ENCODE assay signal across 35 mouse cellular contexts in genomic region chr15:98521245-98521644, GRCm38 (mm10). TPM values are rescaled to one million over a fixed set of nuclear protein-coding genes. Genes with fewer than 3 reads are reported as not detected.
A peak's percentile ranks its signal among the peaks of the same experiment; 100 is the strongest.
DNase-seq lines count a peak whose midpoint lies in the region; TF ChIP-seq lines count a peak whose summit lies in the region.
"Had no signal": no experiment of that assay in that cellular context is flagged by ENCODE, and none has a peak within 500 bp of the region (broad histone marks: within the 10 kb centered on the region; RNA-seq: fewer than 3 reads in every experiment).

No protein-coding gene starts in this region.

- H3K4me3 ChIP-seq in gastrocnemius, adult 2 months = no peak overlapping the region
- no peak overlapping the region for H3K4me3 ChIP-seq in myocyte
- no peak overlapping the region for H3K4me3 ChIP-seq in thymus, adult 2 months (ENCODE audit: control insufficient read depth, insufficient read depth, low read length)
- H3K4me3 ChIP-seq: heart, embryonic 13.5 days had no signal

- 0 out of 2 replicates have a peak, but pooled peaks cover 2% of the 10 kb centered on the region for H3K4me1 ChIP-seq in thymus, adult 2 months (replicated peaks; ENCODE audit: control insufficient read depth, insufficient read depth, low read length)

- intact Hi-C loops in gastrocnemius, adult 2 months (cut with DNase I) = no loop called here

- no peak for DNase-seq in gastrocnemius, adult 2 months
- DNase-seq in gastrocnemius, postnatal 4 days (ENCODE audit: low spot score in 2 of 2) = no peak
- DNase-seq in 416B (ENCODE audit: low read depth) = peak; percentile 82
- DNase-seq in Muller cell, postnatal 12 days (ENCODE audit: inconsistent ontology term) = peak; percentile 17
- DNase-seq in frontal cortex, adult 2 months (ENCODE audit: extremely low spot score in 1 of 2, low spot score in 1 of 2) = no peak
- DNase-seq in right cerebral cortex, postnatal 4 days = no peak
- no peak for DNase-seq in thymus, adult 2 months
- DNase-seq: adrenal gland, adult 8-10 months; adrenal gland, postnatal 25 days; cerebellum, adult 11-12 months; cerebellum, adult 8-10 months; cerebellum, postnatal 10 days; cerebellum, postnatal 36 days; gastrocnemius, postnatal 14 days; heart, adult 18-20 months; heart, postnatal 14 days; heart, postnatal 4 days had no signal

- H3K79me2 ChIP-seq in myocyte (ENCODE audit: control insufficient read depth, insufficient read depth) = peaks cover 58% of the 10 kb centered on the region

- 60% methylated on average over 3 of the region's 3 CpGs for WGBS in thymus, adult 2 months

- no peaks in the 10 kb centered on the region for H3K27me3 ChIP-seq in myocyte (ENCODE audit: control insufficient read depth, insufficient read depth, insufficient read length)
- H3K27me3 ChIP-seq in thymus, adult 2 months (ENCODE audit: control insufficient read depth, insufficient read depth, low read length) = no peaks in the 10 kb centered on the region
- H3K27me3 ChIP-seq: CH12.LX; heart, embryonic 13.5 days had no signal

- TF ChIP-seq CTCF in gastrocnemius, adult 2 months (IDR thresholded peaks at IDR 0.05) = no peak
- no peak for TF ChIP-seq CTCF in thymus, adult 2 months (IDR thresholded peaks at IDR 0.05; ENCODE audit: borderline replicate concordance, control insufficient read depth, extremely low read depth, insufficient read depth, low read length, poor library complexity)

- peaks cover 81% of the 10 kb centered on the region for H3K36me3 ChIP-seq in myocyte (ENCODE audit: control insufficient read depth, insufficient read depth)
- H3K36me3 ChIP-seq in thymus, adult 2 months (ENCODE audit: control insufficient read depth, insufficient read depth, low read length) = peaks cover 71% of the 10 kb centered on the region

- no peak for TF ChIP-seq POLR2A in myocyte (IDR thresholded peaks at IDR 0.05; ENCODE audit: insufficient read length, low read depth)
- no peak for TF ChIP-seq POLR2A in thymus, adult 2 months (IDR thresholded peaks at IDR 0.05; ENCODE audit: control insufficient read depth, extremely low read depth, insufficient read depth, low read length, poor library complexity)

- peak overlapping the region; percentile 67 for H3K4me2 ChIP-seq in myocyte (ENCODE audit: low read depth)
- H3K4me2 ChIP-seq: heart, embryonic 13.5 days; hindbrain, embryonic 14.5 days had no signal

- H3K27ac ChIP-seq in gastrocnemius, adult 2 months = peak overlapping the region; percentile 12; the same call in 1 of the 2 replicates
- H3K27ac ChIP-seq in thymus, adult 2 months (ENCODE audit: control insufficient read depth, insufficient read depth, low read length) = no peak overlapping the region
- H3K27ac ChIP-seq: heart, embryonic 13.5 days; hindbrain, embryonic 14.5 days; hindbrain, postnatal 0 days had no signal

- no peak overlapping the region for H3ac ChIP-seq in myocyte (ENCODE audit: control insufficient read depth, insufficient read length)

TF ChIP-seq in myocyte, 11 proteins besides CTCF, POLR2A, EP300 and RAD21:
- TF ChIP-seq MAX (IDR thresholded peaks at IDR 0.05; ENCODE audit: low read depth) (peak; percentile 76), POLR2AphosphoS2 (IDR thresholded peaks at IDR 0.05; ENCODE audit: insufficient read length, low read depth) (no peak), REST (IDR thresholded peaks at IDR 0.05; ENCODE audit: insufficient read depth, insufficient read length) (no peak), MYOD1 (IDR thresholded peaks at IDR 0.05; ENCODE audit: control insufficient read depth in 1 of 3, insufficient read length in 2 of 3, low read depth in 2 of 3) (peak in 1 of 3 experiments; percentile 18), USF1 (IDR thresholded peaks at IDR 0.05; ENCODE audit: low read depth) (no peak), TCF3 (IDR thresholded peaks at IDR 0.05; ENCODE audit: insufficient read length, low read depth) (no peak), CEBPB (IDR thresholded peaks at IDR 0.05; ENCODE audit: insufficient read depth, poor library complexity, severe bottlenecking) (no peak), SRF (IDR thresholded peaks at IDR 0.05; ENCODE audit: control insufficient read depth, insufficient read length, low read depth) (peak; percentile 22), MYOG (IDR thresholded peaks at IDR 0.05; ENCODE audit: control insufficient read depth in 1 of 3, insufficient read depth in 1 of 3, insufficient read length in 2 of 3, low read depth in 2 of 3) (no peak), TCF12 (IDR thresholded peaks at IDR 0.05; ENCODE audit: insufficient read depth, poor library complexity, severe bottlenecking) (no peak)

RNA-seq across cellular contexts. Expression of gene Kansl2, which starts 12.8 kb away (rescaled TPM):
- total RNA-seq in gastrocnemius, adult 2 months (2021) = 10 to 100 TPM; 64.7 to 66.3 TPM
- total RNA-seq in gastrocnemius, postnatal 4 days (2021) = 10 to 100 TPM; 75.4 to 83.9 TPM
- 109 TPM for polyA plus RNA-seq in myocyte (2012; fragmentation: generic; extraction: Trizol)
- polyA plus RNA-seq in frontal cortex, adult 2 months (2012; rRNA removed) = 54.4 and 56.4 TPM in 2 replicates
- 71.6 and 78.4 TPM in 2 replicates for polyA plus RNA-seq in thymus, adult 2 months (2012; rRNA removed)

RNA-seq across cellular contexts. Expression of gene Olfr279, which starts 29.0 kb away (rescaled TPM):
- total RNA-seq in gastrocnemius, adult 2 months (2021) = not detected
- total RNA-seq in gastrocnemius, postnatal 4 days (2021) = not detected
- polyA plus RNA-seq in myocyte (2012; fragmentation: generic; extraction: Trizol) = not detected
- polyA plus RNA-seq in frontal cortex, adult 2 months (2012; rRNA removed) = 0.29 TPM in 1 of 2 replicates, not detected in the other
- not detected in 2 replicates for polyA plus RNA-seq in thymus, adult 2 months (2012; rRNA removed)
- total RNA-seq: adrenal gland, adult 8-10 months; adrenal gland, postnatal 25 days; CH12.LX; gastrocnemius, adult 18-20 months; gastrocnemius, postnatal 14 days; heart, adult 18-20 months; heart, postnatal 14 days; heart, postnatal 4 days; hindbrain, postnatal 0 days had no signal
- polyA plus RNA-seq: activated CD4-positive, CD25-positive, alpha-beta regulatory T cell, adult 4 months; brain, embryonic 14.5 days; embryonic facial prominence, embryonic 11.5 days; embryonic facial prominence, embryonic 14.5 days; forebrain, embryonic 11.5 days; forebrain, embryonic 14.5 days; gonadal fat pad, adult 2 months; heart, embryonic 13.5 days; heart, embryonic 16.5 days; hindbrain, embryonic 11.5 days; hindbrain, embryonic 14.5 days; hindbrain, postnatal 0 days; intestine, embryonic 16.5 days had no signal

RNA-seq across cellular contexts. Expression of gene Lalba, which starts 38.7 kb away (rescaled TPM):
- total RNA-seq in gastrocnemius, adult 2 months (2021) = not detected
- not detected for total RNA-seq in gastrocnemius, postnatal 4 days (2021)
- not detected for polyA plus RNA-seq in myocyte (2012; fragmentation: generic; extraction: Trizol)
- polyA plus RNA-seq in frontal cortex, adult 2 months (2012; rRNA removed) = not detected in 2 replicates
- polyA plus RNA-seq in thymus, adult 2 months (2012; rRNA removed) = 0.48 TPM in 1 of 2 replicates, not detected in the other
- total RNA-seq: adrenal gland, adult 8-10 months; adrenal gland, postnatal 25 days; CH12.LX; gastrocnemius, adult 18-20 months; gastrocnemius, postnatal 14 days; heart, postnatal 14 days; heart, postnatal 4 days; hindbrain, postnatal 0 days; MEL had no signal
- polyA plus RNA-seq: activated CD4-positive, CD25-positive, alpha-beta regulatory T cell, adult 4 months; brain, embryonic 14.5 days; embryonic facial prominence, embryonic 14.5 days; forebrain, embryonic 14.5 days; heart, embryonic 13.5 days; heart, embryonic 16.5 days; hindbrain, embryonic 11.5 days; hindbrain, embryonic 14.5 days; hindbrain, postnatal 0 days; inflammation-experienced regulatory T-cells, adult 6 months; intestine, embryonic 16.5 days had no signal

RNA-seq across cellular contexts. Expression of gene Ccnt1, which starts 49.5 kb away (rescaled TPM):
- 10 to 100 TPM; 20.4 to 20.5 TPM for total RNA-seq in gastrocnemius, adult 2 months (2021)
- 10 to 100 TPM; 31.3 to 35.4 TPM for total RNA-seq in gastrocnemius, postnatal 4 days (2021)
- 12.6 TPM for polyA plus RNA-seq in myocyte (2012; fragmentation: generic; extraction: Trizol)
- polyA plus RNA-seq in frontal cortex, adult 2 months (2012; rRNA removed) = 18.8 and 21.1 TPM in 2 replicates
- 26.8 and 32.0 TPM in 2 replicates for polyA plus RNA-seq in thymus, adult 2 months (2012; rRNA removed)

RNA-seq across cellular contexts. Expression of gene 4930415O20Rik, which starts 49.6 kb away (rescaled TPM):
- total RNA-seq in gastrocnemius, adult 2 months (2021) = 1 to 10 TPM in 1 of 2 experiments, not detected in 1; 1.2 TPM
- under 1 TPM in 1 of 2 experiments, not detected in 1; 0.54 TPM for total RNA-seq in gastrocnemius, postnatal 4 days (2021)
- polyA plus RNA-seq in myocyte (2012; fragmentation: generic; extraction: Trizol) = 0.10 TPM
- 0.34 TPM in 1 of 2 replicates, not detected in the other for polyA plus RNA-seq in frontal cortex, adult 2 months (2012; rRNA removed)
- 0.31 TPM in 1 of 2 replicates, not detected in the other for polyA plus RNA-seq in thymus, adult 2 months (2012; rRNA removed)
- total RNA-seq: adrenal gland, adult 8-10 months; adrenal gland, postnatal 25 days; CH12.LX; heart, postnatal 4 days; hindbrain, postnatal 0 days had no signal
- polyA plus RNA-seq: activated CD4-positive, CD25-positive, alpha-beta regulatory T cell, adult 4 months; brain, embryonic 14.5 days; embryonic facial prominence, embryonic 11.5 days; embryonic facial prominence, embryonic 14.5 days; forebrain, embryonic 11.5 days; forebrain, embryonic 14.5 days; hindbrain, embryonic 11.5 days; hindbrain, embryonic 14.5 days; hindbrain, postnatal 0 days; inflammation-experienced regulatory T-cells, adult 6 months had no signal

Comparison
In these comparisons a context has a peak if more than half of its experiments do, and no peak if none do; other contexts are left out.
1. DNase-seq: peak in 416B (single experiment) and Muller cell, postnatal 12 days (single experiment); none in gastrocnemius, adult 2 months (single experiment), gastrocnemius, postnatal 4 days (0 of 2), frontal cortex, adult 2 months (0 of 2), right cerebral cortex, postnatal 4 days (single experiment) and thymus, adult 2 months (single experiment).